Mouse (Mus musculus) megakaryocyte, embryonic 14.5 days (primary cell): Measurements from ENCODE around the gene Zfp385a.

Source experiments
- FLI1 ChIP-seq: IDR thresholded peaks from 2 replicates; pipeline ENCODE4 v1.6.1; 2012; ENCODE audit warnings: low read length, inconsistent platforms, mixed read lengths
- GATA1 ChIP-seq: IDR thresholded peaks from 3 replicates; pipeline ENCODE4 v1.6.1; 2012; ENCODE audit warnings: mixed read lengths, low read length, inconsistent platforms, borderline replicate concordance

GRCm38 (mm10) chr15:103338829-103339165 lies 1.1 kb downstream of the Zfp385a start:
- TF ChIP-seq GATA1 (no peak), FLI1 (no peak)
